Mouse (Mus musculus) ES-Bruce4 (cell line): ENCODE data around the gene Sox21. TPM values are rescaled to one million over a fixed set of nuclear protein-coding genes. Genes with fewer than 3 reads are reported as not detected.
A peak's percentile ranks its signal among the peaks of the same experiment; 100 is the strongest.

Source experiments
- H3K27ac ChIP-seq: 2 replicates; pipeline ENCODE4 v1.5.1; 2012; ENCODE audit warnings: low read length, inconsistent platforms; ENCODE audit not compliant: insufficient read depth
- H3K27me3 ChIP-seq: 2 replicates; pipeline ENCODE4 v1.6.1; 2012; ENCODE audit warnings: mild to moderate bottlenecking, low read length, inconsistent platforms; ENCODE audit not compliant: control insufficient read depth, poor library complexity, insufficient read depth, severe bottlenecking
- H3K36me3 ChIP-seq: 2 replicates; pipeline ENCODE4 v1.6.1; 2012; ENCODE audit warnings: inconsistent platforms, mild to moderate bottlenecking, low read length, moderate library complexity; ENCODE audit not compliant: control insufficient read depth, poor library complexity, insufficient read depth, severe bottlenecking
- H3K4me1 ChIP-seq: one replicate; pipeline ENCODE4 v1.8.1; 2011; ENCODE audit warnings: low read length; ENCODE audit not compliant: control insufficient read depth, insufficient read depth
- H3K4me3 ChIP-seq: 2 replicates; pipeline ENCODE4 v1.5.1; 2011; ENCODE audit warnings: low read depth, mild to moderate bottlenecking, low read length
- H3K9ac ChIP-seq: 2 replicates; pipeline ENCODE4 v1.6.1; 2012; ENCODE audit warnings: low read depth, mild to moderate bottlenecking, inconsistent platforms; ENCODE audit not compliant: poor library complexity, severe bottlenecking
- H3K9me3 ChIP-seq: replicated peaks from 2 replicates; pipeline ENCODE4 v1.6.1; 2012; ENCODE audit warnings: mild to moderate bottlenecking, low read length, inconsistent platforms; ENCODE audit not compliant: control insufficient read depth, poor library complexity, insufficient read depth, severe bottlenecking
- CTCF ChIP-seq: IDR thresholded peaks from one replicate; pipeline ENCODE4 v1.8.1; 2011; ENCODE audit warnings: low read depth, low read length
- EP300 ChIP-seq: IDR thresholded peaks from 2 replicates; pipeline ENCODE4 v1.6.1; 2011; ENCODE audit warnings: low read depth, low read length; ENCODE audit not compliant: insufficient read depth
- POLR2A ChIP-seq: IDR thresholded peaks from one replicate; pipeline ENCODE4 v1.8.1; 2011; ENCODE audit warnings: low read length; ENCODE audit not compliant: insufficient read depth
- polyA plus RNA-seq: library from polyadenylated mRNA; stranded (reverse); fragments of >200 nt; gene quantifications from 2 replicates; pipeline ENCODE4 v1.2.4, GENCODE M21; 2011; ENCODE audit warnings: low read depth; ENCODE audit not compliant: missing spikeins, insufficient read depth, insufficient read length

The Sox21 gene
- polyA plus RNA-seq, 1 experiment, result 0.73 TPM

- no peak overlapping the region for H3K27ac ChIP-seq
- TF ChIP-seq EP300, result no peak
- no peak for TF ChIP-seq CTCF
- no peak for TF ChIP-seq POLR2A
- no peak overlapping the region for H3K4me3 ChIP-seq
- no peak overlapping the region for H3K9ac ChIP-seq
- no peaks in the 10 kb centered on the region for H3K36me3 ChIP-seq
- H3K27me3 ChIP-seq, result peaks cover 27% of the 10 kb centered on the region
- no peaks in the 10 kb centered on the region for H3K4me1 ChIP-seq
- no peaks in the 10 kb centered on the region for H3K9me3 ChIP-seq
Measured at GRCm38 (mm10) chr14:118232381-118232970, 4.4 kb downstream of the Sox21 start.

- Histone ChIP-seq H3K27me3 (peaks cover 10% of the 10 kb centered on the region), H3K4me3 (no peak overlapping the region), H3K27ac (no peak overlapping the region), H3K9me3 (0 out of 2 replicates have a peak, but pooled peaks cover 2% of the 10 kb centered on the region), H3K9ac (no peak overlapping the region), H3K4me1 (peaks cover 3% of the 10 kb centered on the region), H3K36me3 (no peaks in the 10 kb centered on the region)
- no peak for TF ChIP-seq CTCF
- TF ChIP-seq EP300, result no peak
Measured at GRCm38 (mm10) chr14:118226471-118227155, 10.2 kb downstream of the Sox21 start.

- peaks cover 3% of the 10 kb centered on the region for H3K4me1 ChIP-seq
- H3K9ac ChIP-seq, result no peak overlapping the region; the same call in 1 of the 2 replicates
- peak overlapping the region; percentile 15; the same call in 1 of the 2 replicates for H3K4me3 ChIP-seq
- no peak overlapping the region for H3K27ac ChIP-seq
- no peaks in the 10 kb centered on the region for H3K36me3 ChIP-seq
- H3K27me3 ChIP-seq, result peaks cover 8% of the 10 kb centered on the region
- H3K9me3 ChIP-seq, result 0 out of 2 replicates have a peak, but pooled peaks cover 2% of the 10 kb centered on the region
- no peak for TF ChIP-seq EP300
- TF ChIP-seq CTCF, result no peak
- TF ChIP-seq POLR2A, result no peak
Measured at GRCm38 (mm10) chr14:118225911-118226310, 10.9 kb downstream of the Sox21 start.

GRCm38 (mm10) chr14:118225061-118225743 lies 11.6 kb downstream of the Sox21 start:
- H3K27me3 ChIP-seq, result peaks cover 5% of the 10 kb centered on the region
- TF ChIP-seq POLR2A, result no peak
- TF ChIP-seq EP300, result no peak
- TF ChIP-seq CTCF, result no peak
- H3K9ac ChIP-seq, result no peak overlapping the region; the same call in 1 of the 2 replicates
- H3K9me3 ChIP-seq, result 0 out of 2 replicates have a peak, but pooled peaks cover 2% of the 10 kb centered on the region
- H3K4me1 ChIP-seq, result peaks cover 3% of the 10 kb centered on the region
- H3K36me3 ChIP-seq, result no peaks in the 10 kb centered on the region
- no peak overlapping the region for H3K27ac ChIP-seq
- H3K4me3 ChIP-seq, result peak overlapping the region; percentile 15

- H3K27me3 ChIP-seq, result peaks cover 2% of the 10 kb centered on the region
Measured at GRCm38 (mm10) chr14:118220885-118221284, 15.9 kb downstream of the Sox21 start.

GRCm38 (mm10) chr14:118216826-118217225 lies 20.0 kb downstream of the Sox21 start:
- no peaks in the 10 kb centered on the region for H3K4me1 ChIP-seq
- H3K36me3 ChIP-seq, result no peaks in the 10 kb centered on the region
- TF ChIP-seq EP300, result no peak
- TF ChIP-seq CTCF, result no peak
- no peak for TF ChIP-seq POLR2A
- H3K4me3 ChIP-seq, result no peak overlapping the region
- H3K27me3 ChIP-seq, result no peaks in the 10 kb centered on the region
- H3K9me3 ChIP-seq, result no peaks in the 10 kb centered on the region; the same call in 1 of the 2 replicates
- no peak overlapping the region for H3K9ac ChIP-seq
- no peak overlapping the region for H3K27ac ChIP-seq

More at GRCm38 (mm10) chr14:118220885-118221284, 15.9 kb downstream of the Sox21 start:
- H3K36me3 ChIP-seq, result no peaks in the 10 kb centered on the region
- TF ChIP-seq EP300, result no peak
- no peak for TF ChIP-seq POLR2A
- no peak for TF ChIP-seq CTCF
- peaks cover 3% of the 10 kb centered on the region for H3K4me1 ChIP-seq
- H3K9me3 ChIP-seq, result no peaks in the 10 kb centered on the region; the same call in 1 of the 2 replicates
- no peak overlapping the region for H3K27ac ChIP-seq
- H3K9ac ChIP-seq, result no peak overlapping the region
- no peak overlapping the region for H3K4me3 ChIP-seq
